Mouse (Mus musculus) heart, postnatal 36 days (tissue): ENCODE measurements around the gene Btg4. TPM values are rescaled to one million over a fixed set of nuclear protein-coding genes. Genes with fewer than 3 reads are reported as not detected.
A peak's percentile ranks its signal among the peaks of the same experiment; 100 is the strongest.

ENCODE experiments used
- DNase-seq, 2 experiments: peaks; one replicate each; pipeline ENCODE4 v3.0.0; 2021 to 2022
- intact Hi-C: fragments of 180-260 bp; cut with DNase I; formaldehyde crosslinking; loops from one replicate; pipeline ENCODE4 v1.15.1; 2025
- microRNA-seq, 2 experiments: library from miRNA; unstranded; fragments of <30 nt; microRNA quantifications; one replicate each; pipeline ENCODE4 v1.2.0; 2021; ENCODE audit warnings: borderline number of aligned reads in 2 of 2
- total RNA-seq, 2 experiments: library from RNA; stranded (reverse); gene quantifications; 2 replicates each; pipeline ENCODE4 v1.2.3; 2021

The Btg4 gene
- total RNA-seq, 2 experiments from 2014 or later = not detected

- intact Hi-C loops = loop anchor here (1.0 to 5.0 kb wide), 4 partner anchors 75 to 351 kb away; partner anchors contain the start of gene Layn
These were observed 91.5 kb downstream of the Btg4 start for GRCm38 (mm10) chr9:51152079-51152752.

GRCm38 (mm10) chr9:51161771-51162388 is 101.2 kb downstream of the Btg4 start:
- DNase-seq = peak; percentile 76 to 78
- intact Hi-C loops = loop anchor here (1.0 to 2.0 kb wide), 2 partner anchors 130 to 747 kb away; no protein-coding TSS in a partner anchor

More at GRCm38 (mm10) chr9:51152079-51152752, 91.5 kb downstream of the Btg4 start:
- peak; percentile 53 to 59 for DNase-seq

- intact Hi-C loops = no loop called here
- no peak for DNase-seq
These were observed 103.3 kb downstream of the Btg4 start for GRCm38 (mm10) chr9:51163989-51164388.

GRCm38 (mm10) chr9:51165312-51166180 is 104.8 kb downstream of the Btg4 start, which contains the start of gene Gm32742:
TSS of gene Gm32742 (minus strand) at chr9:51165517.
- intact Hi-C loops = no loop called here
- DNase-seq = no peak

- intact Hi-C loops = no loop called here
- no peak for DNase-seq
These were observed 107.3 kb downstream of the Btg4 start for GRCm38 (mm10) chr9:51167954-51168353.

GRCm38 (mm10) chr9:51168698-51169097 is 108.0 kb downstream of the Btg4 start:
- no peak for DNase-seq
- intact Hi-C loops = no loop called here

GRCm38 (mm10) chr9:51169133-51169532 is 108.4 kb downstream of the Btg4 start:
- DNase-seq = no peak
- intact Hi-C loops = no loop called here

Small RNA genes lying within 50 kb of the gene (microRNA-seq; reads per million reads assigned to microRNA genes)
- gene Mir34b (0.72 to 3.4 reads per million in 2 experiments), gene Mir34c (49.1 to 60.0 reads per million in 2 experiments)

Other genes starting within 250 kb of the Btg4 start
- gene Ppp2r1b, start 215.6 kb upstream of the Btg4 start, total RNA-seq = 10 to 100 TPM; 11.4 to 12.5 TPM
- gene Sik2, start 51.8 kb upstream of the Btg4 start, total RNA-seq = 10 to 100 TPM; 25.7 to 27.1 TPM
- gene Layn, start 16.2 kb downstream of the Btg4 start, total RNA-seq = 1 to 10 TPM; 6.5 to 6.9 TPM
- gene 4833427G06Rik, start 41.2 kb downstream of the Btg4 start, total RNA-seq = not detected
- gene Gm32742, start 104.6 kb downstream of the Btg4 start, total RNA-seq = not detected
- gene Pou2af1, start 152.8 kb downstream of the Btg4 start, total RNA-seq = under 1 TPM; 0.35 to 0.50 TPM
- gene Colca2, start 217.7 kb downstream of the Btg4 start, total RNA-seq = 1 to 10 TPM in 1 of 2 experiments, under 1 TPM in 1; 0.89 to 1.6 TPM